Mouse (Mus musculus) heart, postnatal 0 days (tissue): Measurements from ENCODE around the gene Scn11a.

Experiments
- CTCF ChIP-seq: IDR thresholded peaks from 2 replicates; pipeline ENCODE4 v1.5.1; 2016; ENCODE audit warnings: antibody characterized with exemption, control low read depth, low read depth
- EP300 ChIP-seq: IDR thresholded peaks from 2 replicates; pipeline ENCODE4 v1.6.1; 2016; ENCODE audit warnings: antibody characterized with exemption, low read depth

- TF ChIP-seq CTCF, result no peak
- no peak for TF ChIP-seq EP300
Observed at GRCm38 (mm10) chr9:119842541-119843169, 17.4 kb upstream of the Scn11a start.
